10 mouse cellular contexts compared by ENCODE assay signal in genomic region chr11:47885310-47885709, GRCm38 (mm10).
A peak's percentile ranks its signal among the peaks of the same experiment; 100 is the strongest.
DNase-seq lines count a peak whose midpoint lies in the region; ATAC-seq lines count a peak whose summit lies in the region.
"Had no signal": no experiment of that assay in that cellular context is flagged by ENCODE, and none has a peak within 500 bp of the region (broad histone marks: within the 10 kb centered on the region; RNA-seq: fewer than 3 reads in every experiment).

No protein-coding gene starts in this region.

- no peaks in the 10 kb centered on the region for H3K27me3 ChIP-seq in midbrain, embryonic 14.5 days (ENCODE audit: control insufficient read depth, insufficient read depth, low read length)
- no peaks in the 10 kb centered on the region for H3K27me3 ChIP-seq in midbrain, embryonic 16.5 days (ENCODE audit: control insufficient read depth, insufficient read depth, low read depth, low read length)

- no peak overlapping the region for H3K4me2 ChIP-seq in midbrain, embryonic 14.5 days (ENCODE audit: low read length)
- no peak overlapping the region for H3K4me2 ChIP-seq in midbrain, embryonic 16.5 days (ENCODE audit: low read length)

- H3K9me3 ChIP-seq in midbrain, embryonic 14.5 days (ENCODE audit: control insufficient read depth, low read length), result no peaks in the 10 kb centered on the region
- no peaks in the 10 kb centered on the region for H3K9me3 ChIP-seq in midbrain, embryonic 16.5 days (replicated peaks; ENCODE audit: control insufficient read depth, low read length, poor library complexity, severe bottlenecking)

- ATAC-seq in midbrain, embryonic 14.5 days (ENCODE audit: low FRiP score, low TSS enrichment), result no peak
- no peak for ATAC-seq in midbrain, embryonic 16.5 days
- no peak for ATAC-seq in activated CD4-positive, CD25-positive, alpha-beta regulatory T cell, adult 4 months

- H3K9ac ChIP-seq in midbrain, embryonic 14.5 days (replicated peaks; ENCODE audit: low read length), result no peak overlapping the region
- no peak overlapping the region for H3K9ac ChIP-seq in midbrain, embryonic 16.5 days (ENCODE audit: low read depth, low read length)

- no peak overlapping the region for H3K27ac ChIP-seq in midbrain, embryonic 14.5 days (replicated peaks; ENCODE audit: low read depth, low read length)
- no peak overlapping the region for H3K27ac ChIP-seq in midbrain, embryonic 16.5 days (ENCODE audit: low read length)

- peak; percentile 21 for DNase-seq in adrenal gland, postnatal 10 days
- DNase-seq in adrenal gland, adult 2 months, result no peak
- DNase-seq in midbrain, embryonic 14.5 days, result peak; percentile 48
- peak; percentile 45 for DNase-seq in layer of hippocampus, adult 9-11 months
- peak; percentile 41 to 65 for DNase-seq in right cerebral cortex, postnatal 10 days (ENCODE audit: low spot score in 2 of 2)
- no peak for DNase-seq in spleen, adult 12 weeks (ENCODE audit: low spot score)
- DNase-seq: heart, postnatal 14 days; lung, postnatal 4 days had no signal

- no peaks in the 10 kb centered on the region for H3K36me3 ChIP-seq in midbrain, embryonic 14.5 days (ENCODE audit: control insufficient read depth, insufficient read depth, low read length)
- no peaks in the 10 kb centered on the region for H3K36me3 ChIP-seq in midbrain, embryonic 16.5 days (ENCODE audit: control insufficient read depth, insufficient read depth, low read length)

- 66% methylated on average over 3 of the region's 3 CpGs for WGBS in midbrain, embryonic 14.5 days
- 53% methylated on average over 3 of the region's 3 CpGs for WGBS in midbrain, embryonic 16.5 days

- no peak overlapping the region for H3K4me3 ChIP-seq in midbrain, embryonic 14.5 days (replicated peaks; ENCODE audit: low read depth, low read length)
- no peak overlapping the region for H3K4me3 ChIP-seq in midbrain, embryonic 16.5 days (ENCODE audit: low read depth, low read length)

- no peaks in the 10 kb centered on the region for H3K4me1 ChIP-seq in midbrain, embryonic 14.5 days (ENCODE audit: control insufficient read depth, insufficient read depth, low read length)
- no peaks in the 10 kb centered on the region for H3K4me1 ChIP-seq in midbrain, embryonic 16.5 days (ENCODE audit: control insufficient read depth, insufficient read depth, low read length)

Comparison
In these comparisons a context has a peak if more than half of its experiments do, and no peak if none do; other contexts are left out.
1. DNase-seq: peak in adrenal gland, postnatal 10 days (single experiment), midbrain, embryonic 14.5 days (single experiment), layer of hippocampus, adult 9-11 months (single experiment) and right cerebral cortex, postnatal 10 days (2 of 2); none in adrenal gland, adult 2 months (single experiment) and spleen, adult 12 weeks (single experiment).